Mouse (Mus musculus): ENCODE results near the gene Msx2.

DNA sequence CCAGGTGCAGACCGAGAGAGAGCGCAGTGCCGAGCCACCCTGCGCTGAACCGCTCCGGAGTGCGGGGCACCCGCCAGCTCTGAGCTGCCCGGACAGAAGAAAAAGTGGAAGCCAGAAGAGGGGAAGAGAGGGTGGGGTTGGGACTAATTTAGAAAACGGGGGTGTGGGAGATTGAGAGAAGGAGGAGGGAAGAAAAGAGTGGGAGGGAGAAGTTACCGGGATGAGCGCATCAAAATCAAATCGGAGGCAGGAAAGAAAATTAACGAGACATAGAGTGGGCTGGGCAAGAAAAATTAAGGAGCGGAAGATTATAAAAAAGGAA is 10.3 kb downstream of the Msx2 start:
- TF ChIP-seq CTCF (IDR thresholded peaks at IDR 0.05; ENCODE audit: borderline replicate concordance, control insufficient read depth, extremely low read depth, insufficient read depth, low read length, poor library complexity) (no peak), POLR2A (IDR thresholded peaks at IDR 0.05; ENCODE audit: control insufficient read depth, extremely low read depth, insufficient read depth, low read length, poor library complexity) (no peak)
